Mouse (Mus musculus) retina, adult 2 months (tissue): Measurements from ENCODE around the gene Cacna2d1.

Experiments
- DNase-seq: peaks from one replicate; pipeline ENCODE4 v3.0.0-alpha.2; 2012; ENCODE audit warnings: low read depth, low spot score

Gene Cacna2d1

DNA sequence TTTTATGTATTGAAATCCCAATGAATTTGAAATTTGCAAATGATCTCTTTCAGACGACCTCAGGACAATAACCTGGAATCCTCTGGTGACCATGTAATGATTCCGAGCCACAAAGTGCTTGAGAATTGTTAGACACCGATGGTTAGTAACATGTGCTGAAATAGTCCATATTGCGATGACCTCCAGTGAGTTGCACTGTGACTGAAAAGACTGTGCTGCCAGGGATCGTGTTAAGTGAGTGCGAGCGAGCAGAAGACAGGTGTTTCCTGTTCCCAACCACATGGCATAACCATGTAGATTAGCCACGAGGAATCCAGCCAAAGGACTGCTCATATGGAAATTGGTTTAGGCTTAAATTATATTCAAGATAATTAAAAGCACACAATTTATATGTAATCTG is 475.5 kb downstream of the Cacna2d1 start:
- DNase-seq = no peak

DNA sequence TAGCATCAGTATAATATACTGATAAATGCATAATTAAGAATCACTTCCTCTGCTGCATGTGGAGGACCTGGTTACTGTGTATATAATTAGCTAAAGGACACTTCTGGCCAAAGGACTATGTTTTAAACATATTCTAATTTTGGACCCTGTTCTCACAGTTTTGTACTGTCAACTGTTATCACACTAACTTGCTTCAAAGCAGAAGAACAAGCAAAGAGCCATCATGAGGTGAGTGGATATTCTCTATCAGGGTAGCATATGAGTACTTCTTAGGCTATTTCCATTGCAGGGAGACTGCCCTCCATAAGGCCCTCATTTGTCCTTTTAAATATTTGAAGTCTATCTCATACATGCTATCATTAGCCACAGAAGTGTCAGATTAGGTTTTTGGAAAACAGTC is 480.2 kb downstream of the Cacna2d1 start:
- no peak for DNase-seq

DNA sequence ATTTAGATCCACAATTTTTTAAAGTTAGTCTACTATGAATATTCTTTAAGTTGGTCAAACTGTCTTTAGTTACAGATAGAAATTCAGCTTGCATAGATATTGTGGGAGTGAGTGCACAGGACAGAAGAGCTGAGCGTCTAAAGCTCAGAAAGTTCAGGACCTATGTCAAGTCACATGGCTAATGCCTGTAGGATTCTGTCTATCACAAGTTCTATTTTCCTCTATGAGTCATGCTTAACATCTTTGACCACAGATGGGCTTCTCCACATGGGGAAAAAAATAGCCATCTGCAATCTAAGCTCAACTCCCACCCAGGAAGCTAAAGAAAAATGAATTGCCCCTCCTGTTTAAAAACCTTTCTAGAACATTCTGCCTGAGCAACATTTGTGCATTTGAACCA is 483.5 kb downstream of the Cacna2d1 start:
- no peak for DNase-seq

DNA sequence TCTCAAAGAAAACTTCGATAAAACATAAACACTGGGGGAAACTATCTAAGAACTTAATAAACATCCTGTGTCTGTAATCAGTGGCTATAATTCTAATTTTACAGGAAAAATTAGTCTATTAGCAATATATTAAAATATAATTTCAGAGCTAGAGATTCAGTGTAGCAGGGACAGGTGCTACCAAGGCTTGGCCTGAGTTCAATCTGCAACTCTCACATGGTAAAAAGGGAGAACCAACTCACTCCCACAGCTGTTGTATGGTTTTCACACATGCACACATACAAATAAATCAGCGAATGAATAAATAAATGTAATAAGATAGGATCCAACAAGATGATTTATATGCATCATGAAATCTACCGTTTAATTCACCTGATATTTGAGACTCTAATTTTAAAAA is 484.0 kb downstream of the Cacna2d1 start:
- DNase-seq = no peak
